Mouse (Mus musculus): Measurements from ENCODE around the gene Mpp1. TPM values are rescaled to one million over a fixed set of nuclear protein-coding genes. Genes with fewer than 3 reads are reported as not detected.

The Mpp1 gene
- polyA plus RNA-seq, 1 experiment from 2014 or later, result 22.6 TPM

GRCm38 (mm10) chrX:75136938-75137337, 6.1 kb upstream of the Mpp1 start:
- H3K36me3 ChIP-seq (ENCODE audit: control insufficient read depth, insufficient read depth, low read length), result no peaks in the 10 kb centered on the region
- no peak for ATAC-seq
- H3K4me2 ChIP-seq (ENCODE audit: low read length), result no peak overlapping the region
- H3K27me3 ChIP-seq (ENCODE audit: control insufficient read depth, insufficient read depth, low read depth, low read length), result no peaks in the 10 kb centered on the region
- no peak overlapping the region for H3K9ac ChIP-seq (ENCODE audit: low read depth, low read length)
- no peak overlapping the region for H3K4me3 ChIP-seq (ENCODE audit: low read depth, low read length)
- H3K27ac ChIP-seq (ENCODE audit: low read length), result no peak overlapping the region
- H3K9me3 ChIP-seq (replicated peaks; ENCODE audit: control insufficient read depth, low read length, poor library complexity, severe bottlenecking), result no peaks in the 10 kb centered on the region
- no peaks in the 10 kb centered on the region for H3K4me1 ChIP-seq (ENCODE audit: control insufficient read depth, insufficient read depth, low read length)

- no peak overlapping the region for H3K4me2 ChIP-seq (ENCODE audit: low read length)
- WGBS, result 77% methylated on average over 2 of the region's 2 CpGs
Measured at GRCm38 (mm10) chrX:75129474-75129873, 1.3 kb downstream of the Mpp1 start.

GRCm38 (mm10) chrX:75128333-75128980, 2.4 kb downstream of the Mpp1 start:
- Histone ChIP-seq H3K4me2 (ENCODE audit: low read length) (no peak overlapping the region), H3K27ac (ENCODE audit: low read length) (no peak overlapping the region), H3K36me3 (ENCODE audit: control insufficient read depth, insufficient read depth, low read length) (no peaks in the 10 kb centered on the region), H3K27me3 (ENCODE audit: control insufficient read depth, insufficient read depth, low read depth, low read length) (no peaks in the 10 kb centered on the region), H3K4me1 (ENCODE audit: control insufficient read depth, insufficient read depth, low read length) (0 out of 2 replicates have a peak, but pooled peaks cover 2% of the 10 kb centered on the region), H3K4me3 (ENCODE audit: low read depth, low read length) (no peak overlapping the region), H3K9me3 (replicated peaks; ENCODE audit: control insufficient read depth, low read length, poor library complexity, severe bottlenecking) (no peaks in the 10 kb centered on the region), H3K9ac (ENCODE audit: low read depth, low read length) (no peak overlapping the region)
- no peak for ATAC-seq

More at GRCm38 (mm10) chrX:75129474-75129873, 1.3 kb downstream of the Mpp1 start:
- Histone ChIP-seq H3K36me3 (ENCODE audit: control insufficient read depth, insufficient read depth, low read length) (no peaks in the 10 kb centered on the region), H3K4me3 (ENCODE audit: low read depth, low read length) (no peak overlapping the region), H3K27ac (ENCODE audit: low read length) (no peak overlapping the region), H3K9ac (ENCODE audit: low read depth, low read length) (no peak overlapping the region), H3K4me1 (ENCODE audit: control insufficient read depth, insufficient read depth, low read length) (0 out of 2 replicates have a peak, but pooled peaks cover 2% of the 10 kb centered on the region), H3K9me3 (replicated peaks; ENCODE audit: control insufficient read depth, low read length, poor library complexity, severe bottlenecking) (no peaks in the 10 kb centered on the region), H3K27me3 (ENCODE audit: control insufficient read depth, insufficient read depth, low read depth, low read length) (no peaks in the 10 kb centered on the region)
- ATAC-seq, result no peak

GRCm38 (mm10) chrX:75126893-75127292, 3.9 kb downstream of the Mpp1 start:
- Histone ChIP-seq H3K4me1 (ENCODE audit: control insufficient read depth, insufficient read depth, low read length) (0 out of 2 replicates have a peak, but pooled peaks cover 2% of the 10 kb centered on the region), H3K9me3 (replicated peaks; ENCODE audit: control insufficient read depth, low read length, poor library complexity, severe bottlenecking) (no peaks in the 10 kb centered on the region), H3K36me3 (ENCODE audit: control insufficient read depth, insufficient read depth, low read length) (no peaks in the 10 kb centered on the region), H3K4me3 (ENCODE audit: low read depth, low read length) (no peak overlapping the region), H3K9ac (ENCODE audit: low read depth, low read length) (no peak overlapping the region), H3K27me3 (ENCODE audit: control insufficient read depth, insufficient read depth, low read depth, low read length) (no peaks in the 10 kb centered on the region), H3K4me2 (ENCODE audit: low read length) (no peak overlapping the region), H3K27ac (ENCODE audit: low read length) (no peak overlapping the region)
- ATAC-seq, result no peak

GRCm38 (mm10) chrX:75125606-75126005, 5.2 kb downstream of the Mpp1 start:
- H3K9me3 ChIP-seq (replicated peaks; ENCODE audit: control insufficient read depth, low read length, poor library complexity, severe bottlenecking), result no peaks in the 10 kb centered on the region
- WGBS, result 89% methylated on average over 3 of the region's 3 CpGs

GRCm38 (mm10) chrX:75115550-75115949, 15.3 kb downstream of the Mpp1 start:
- no peaks in the 10 kb centered on the region for H3K9me3 ChIP-seq (replicated peaks; ENCODE audit: control insufficient read depth, low read length, poor library complexity, severe bottlenecking)
- no peaks in the 10 kb centered on the region for H3K4me1 ChIP-seq (ENCODE audit: control insufficient read depth, insufficient read depth, low read length)
- H3K27ac ChIP-seq (ENCODE audit: low read length), result no peak overlapping the region
- H3K4me3 ChIP-seq (ENCODE audit: low read depth, low read length), result no peak overlapping the region
- ATAC-seq, result no peak
- H3K9ac ChIP-seq (ENCODE audit: low read depth, low read length), result no peak overlapping the region
- H3K4me2 ChIP-seq (ENCODE audit: low read length), result no peak overlapping the region
- H3K36me3 ChIP-seq (ENCODE audit: control insufficient read depth, insufficient read depth, low read length), result no peaks in the 10 kb centered on the region; the same call in 1 of the 2 replicates
- no peaks in the 10 kb centered on the region for H3K27me3 ChIP-seq (ENCODE audit: control insufficient read depth, insufficient read depth, low read depth, low read length)

More at GRCm38 (mm10) chrX:75125606-75126005, 5.2 kb downstream of the Mpp1 start:
- Histone ChIP-seq H3K4me1 (ENCODE audit: control insufficient read depth, insufficient read depth, low read length) (0 out of 2 replicates have a peak, but pooled peaks cover 2% of the 10 kb centered on the region), H3K4me3 (ENCODE audit: low read depth, low read length) (no peak overlapping the region), H3K27ac (ENCODE audit: low read length) (no peak overlapping the region), H3K9ac (ENCODE audit: low read depth, low read length) (no peak overlapping the region), H3K27me3 (ENCODE audit: control insufficient read depth, insufficient read depth, low read depth, low read length) (no peaks in the 10 kb centered on the region), H3K36me3 (ENCODE audit: control insufficient read depth, insufficient read depth, low read length) (no peaks in the 10 kb centered on the region), H3K4me2 (ENCODE audit: low read length) (no peak overlapping the region)
- no peak for ATAC-seq

- Histone ChIP-seq H3K27me3 (ENCODE audit: control insufficient read depth, insufficient read depth, low read depth, low read length) (no peaks in the 10 kb centered on the region), H3K4me1 (ENCODE audit: control insufficient read depth, insufficient read depth, low read length) (peaks cover 4% of the 10 kb centered on the region; the same call in 1 of the 2 replicates), H3K9me3 (replicated peaks; ENCODE audit: control insufficient read depth, low read length, poor library complexity, severe bottlenecking) (no peaks in the 10 kb centered on the region), H3K4me2 (ENCODE audit: low read length) (no peak overlapping the region), H3K9ac (ENCODE audit: low read depth, low read length) (no peak overlapping the region), H3K4me3 (ENCODE audit: low read depth, low read length) (no peak overlapping the region), H3K27ac (ENCODE audit: low read length) (no peak overlapping the region), H3K36me3 (ENCODE audit: control insufficient read depth, insufficient read depth, low read length) (peaks cover 10% of the 10 kb centered on the region; the same call in 1 of the 2 replicates)
- 90% methylated on average over 6 of the region's 6 CpGs for WGBS
- no peak for ATAC-seq
Measured at GRCm38 (mm10) chrX:75102293-75102692, 28.5 kb downstream of the Mpp1 start.

GRCm38 (mm10) chrX:75098799-75099198, 32.0 kb downstream of the Mpp1 start:
- Histone ChIP-seq H3K9me3 (replicated peaks; ENCODE audit: control insufficient read depth, low read length, poor library complexity, severe bottlenecking) (no peaks in the 10 kb centered on the region), H3K27me3 (ENCODE audit: control insufficient read depth, insufficient read depth, low read depth, low read length) (no peaks in the 10 kb centered on the region), H3K4me3 (ENCODE audit: low read depth, low read length) (no peak overlapping the region), H3K36me3 (ENCODE audit: control insufficient read depth, insufficient read depth, low read length) (no peaks in the 10 kb centered on the region), H3K9ac (ENCODE audit: low read depth, low read length) (no peak overlapping the region), H3K4me1 (ENCODE audit: control insufficient read depth, insufficient read depth, low read length) (peaks cover 9% of the 10 kb centered on the region; the same call in 1 of the 2 replicates), H3K4me2 (ENCODE audit: low read length) (no peak overlapping the region), H3K27ac (ENCODE audit: low read length) (no peak overlapping the region)
- no peak for ATAC-seq
- WGBS, result 89% methylated on average over 8 of the region's 8 CpGs

- Histone ChIP-seq H3K9ac (ENCODE audit: low read depth, low read length) (peak overlapping the region; percentile 64), H3K4me3 (ENCODE audit: low read depth, low read length) (peak overlapping the region; percentile 51), H3K4me1 (ENCODE audit: control insufficient read depth, insufficient read depth, low read length) (peaks cover 9% of the 10 kb centered on the region; the same call in 1 of the 2 replicates), H3K4me2 (ENCODE audit: low read length) (peak overlapping the region; percentile 59), H3K9me3 (replicated peaks; ENCODE audit: control insufficient read depth, low read length, poor library complexity, severe bottlenecking) (no peaks in the 10 kb centered on the region), H3K27ac (ENCODE audit: low read length) (peak overlapping the region; percentile 72), H3K36me3 (ENCODE audit: control insufficient read depth, insufficient read depth, low read length) (no peaks in the 10 kb centered on the region), H3K27me3 (ENCODE audit: control insufficient read depth, insufficient read depth, low read depth, low read length) (no peaks in the 10 kb centered on the region)
- WGBS, result 25% methylated on average over 23 of the region's 23 CpGs
- peak; percentile 26; the same call in 1 of the 2 replicates for ATAC-seq
Measured at GRCm38 (mm10) chrX:75096163-75096770, 34.5 kb downstream of the Mpp1 start.
